Mouse (Mus musculus) liver, embryonic 14.5 days (tissue): Measurements from ENCODE around the gene Yae1d1.

ENCODE experiments used
- CTCF ChIP-seq: IDR thresholded peaks from 2 replicates; pipeline ENCODE4 v1.5.1; 2016; ENCODE audit warnings: antibody characterized with exemption, low read depth, control low read depth
- EP300 ChIP-seq: IDR thresholded peaks from 2 replicates; pipeline ENCODE4 v1.6.1; 2016; ENCODE audit warnings: antibody characterized with exemption, low read depth

- TF ChIP-seq EP300 (no peak), CTCF (no peak)
Observed at GRCm38 (mm10) chr13:17976854-17977739, 16.1 kb downstream of the Yae1d1 start.
